Mouse (Mus musculus): ENCODE results near the gene Prkn.

GRCm38 (mm10) chr17:11751251-11751650 lies 911.1 kb downstream of the Prkn start:
- no peak for TF ChIP-seq CTCF (IDR thresholded peaks at IDR 0.05; ENCODE audit: insufficient read depth, low read length)
- no peak for TF ChIP-seq POLR2A (IDR thresholded peaks at IDR 0.05; ENCODE audit: borderline replicate concordance, extremely low read depth, low read depth, low read length)

Measured in lung, adult 2 months (tissue).